Mouse (Mus musculus) induced T-regulatory cell, adult 2 months (primary cell): ENCODE data around the gene Hoxb3.

ENCODE experiments used
- DNase-seq: peaks from one replicate; pipeline ENCODE4 v3.0.0-alpha.2; 2012; ENCODE audit warnings: low read depth

Gene Hoxb3

GRCm38 (mm10) chr11:96318368-96319070 lies 4.6 kb upstream of the Hoxb3 start:
- peak; percentile 83 for DNase-seq

- peak; percentile 48 for DNase-seq
Measured at GRCm38 (mm10) chr11:96319071-96319902, 3.8 kb upstream of the Hoxb3 start.

- DNase-seq: peak; percentile 38
Measured at GRCm38 (mm10) chr11:96319910-96320309, 3.2 kb upstream of the Hoxb3 start.

- DNase-seq: no peak
Measured at GRCm38 (mm10) chr11:96320688-96321087, 2.4 kb upstream of the Hoxb3 start.

GRCm38 (mm10) chr11:96321846-96322245 lies 1.3 kb upstream of the Hoxb3 start:
- no peak for DNase-seq

GRCm38 (mm10) chr11:96322738-96323137 lies 388 bp upstream of the Hoxb3 start:
- no peak for DNase-seq

- no peak for DNase-seq
Measured at GRCm38 (mm10) chr11:96324125-96324524, 999 bp downstream of the Hoxb3 start.

GRCm38 (mm10) chr11:96324965-96325364 lies 1.8 kb downstream of the Hoxb3 start:
- DNase-seq: no peak

- DNase-seq: no peak
Measured at GRCm38 (mm10) chr11:96325747-96326212, 2.7 kb downstream of the Hoxb3 start.

- DNase-seq: no peak
Measured at GRCm38 (mm10) chr11:96326705-96327104, 3.6 kb downstream of the Hoxb3 start.

GRCm38 (mm10) chr11:96327122-96327521 lies 4.0 kb downstream of the Hoxb3 start:
- DNase-seq: no peak

- no peak for DNase-seq
Measured at GRCm38 (mm10) chr11:96327750-96328149, 4.6 kb downstream of the Hoxb3 start.

- DNase-seq: no peak
Measured at GRCm38 (mm10) chr11:96328605-96329004, 5.5 kb downstream of the Hoxb3 start.

- no peak for DNase-seq
Measured at GRCm38 (mm10) chr11:96332105-96332504, 9.0 kb downstream of the Hoxb3 start.

- DNase-seq: no peak
Measured at GRCm38 (mm10) chr11:96332618-96333032, 9.5 kb downstream of the Hoxb3 start.

GRCm38 (mm10) chr11:96333241-96334001 lies 10.3 kb downstream of the Hoxb3 start:
- DNase-seq: no peak

- no peak for DNase-seq
Measured at GRCm38 (mm10) chr11:96334002-96334364, 10.9 kb downstream of the Hoxb3 start.

GRCm38 (mm10) chr11:96334998-96335397 lies 11.9 kb downstream of the Hoxb3 start:
- no peak for DNase-seq

- DNase-seq: no peak
Measured at GRCm38 (mm10) chr11:96336597-96336996, 13.5 kb downstream of the Hoxb3 start.

- no peak for DNase-seq
Measured at GRCm38 (mm10) chr11:96337026-96337425, 13.9 kb downstream of the Hoxb3 start.

GRCm38 (mm10) chr11:96338957-96339855 lies 16.1 kb downstream of the Hoxb3 start:
- no peak for DNase-seq
